8 mouse cellular contexts compared by ENCODE assay signal in genomic region chr7:29305263-29305988, GRCm38 (mm10). TPM values are rescaled to one million over a fixed set of nuclear protein-coding genes. Genes with fewer than 3 reads are reported as not detected.
DNase-seq lines count a peak whose midpoint lies in the region; ATAC-seq and TF ChIP-seq lines count a peak whose summit lies in the region.

No protein-coding gene starts in this region.

- TF ChIP-seq RAD21 in MEL (IDR thresholded peaks at IDR 0.05; ENCODE audit: low read depth, low read length): no peak

- intact Hi-C loops in heart, postnatal 10 days (cut with DNase I): no loop called here

- no peak for TF ChIP-seq EP300 in MEL (IDR thresholded peaks at IDR 0.05; ENCODE audit: low read depth in 1 of 2, low read length in 2 of 2)
- no peak for TF ChIP-seq EP300 in liver, postnatal 0 days (IDR thresholded peaks at IDR 0.05; ENCODE audit: low read depth)

- no peak for DNase-seq in heart, postnatal 10 days
- DNase-seq in MEL (ENCODE audit: low read depth, low spot score): no peak
- no peak for DNase-seq in liver, postnatal 0 days
- no peak for DNase-seq in frontal cortex, postnatal 14 days (ENCODE audit: low spot score in 2 of 2)
- DNase-seq in layer of hippocampus, adult 11-12 months (ENCODE audit: low spot score): no peak
- no peak for DNase-seq in spleen, postnatal 10 days (ENCODE audit: low spot score in 2 of 2)

- peaks cover 42% of the 10 kb centered on the region for H3K4me1 ChIP-seq in heart, embryonic 13.5 days
- H3K4me1 ChIP-seq in MEL (ENCODE audit: control insufficient read depth in 1 of 2, insufficient read depth in 2 of 2, low read length in 2 of 2): peaks cover 8 to 11% of the 10 kb centered on the region in 2 experiments
- peaks cover 43% of the 10 kb centered on the region for H3K4me1 ChIP-seq in forebrain, embryonic 16.5 days (replicated peaks; ENCODE audit: control insufficient read depth, insufficient read depth, low read length)
- peaks cover 36% of the 10 kb centered on the region for H3K4me1 ChIP-seq in liver, postnatal 0 days (ENCODE audit: insufficient read depth)

- no peak for TF ChIP-seq CTCF in MEL (IDR thresholded peaks at IDR 0.05 in 2 of 3, conservative IDR thresholded peaks at IDR 0.05 in 1 of 3; ENCODE audit: control insufficient read depth in 1 of 3, insufficient read depth in 1 of 3, low read depth in 2 of 3, low read length in 3 of 3, poor library complexity in 1 of 3, severe bottlenecking in 1 of 3)
- no peak for TF ChIP-seq CTCF in liver, postnatal 0 days (IDR thresholded peaks at IDR 0.05; ENCODE audit: low read depth)

- WGBS in heart, embryonic 13.5 days: 26% methylated on average over 9 of the region's 9 CpGs
- 12% methylated on average over 9 of the region's 9 CpGs for WGBS in forebrain, embryonic 16.5 days
- WGBS in liver, postnatal 0 days (ENCODE audit: insufficient replicate concordance): 42% methylated on average over 9 of the region's 9 CpGs

- ATAC-seq in heart, embryonic 13.5 days (ENCODE audit: extremely low read depth, insufficient number of reproducible peaks, low FRiP score, low TSS enrichment): no peak
- no peak for ATAC-seq in forebrain, embryonic 16.5 days
- no peak for ATAC-seq in liver, postnatal 0 days

- peak overlapping the region; percentile 62 for H3K4me3 ChIP-seq in heart, embryonic 13.5 days
- H3K4me3 ChIP-seq in MEL (ENCODE audit: control insufficient read depth in 1 of 2, insufficient read depth in 1 of 2, low read depth in 2 of 2, low read length in 2 of 2): no peak overlapping the region
- H3K4me3 ChIP-seq in forebrain, embryonic 16.5 days (replicated peaks; ENCODE audit: low read length): peak overlapping the region; percentile 81
- no peak overlapping the region; the same call in 1 of the 2 replicates for H3K4me3 ChIP-seq in liver, postnatal 0 days (ENCODE audit: low read depth, low read length)

- no peak overlapping the region for H3K27ac ChIP-seq in heart, embryonic 13.5 days (replicated peaks)
- H3K27ac ChIP-seq in MEL (ENCODE audit: control insufficient read depth, low read depth, low read length): no peak overlapping the region
- peak overlapping the region; percentile 85 for H3K27ac ChIP-seq in forebrain, embryonic 16.5 days (ENCODE audit: low read length)
- H3K27ac ChIP-seq in liver, postnatal 0 days (ENCODE audit: low read depth): no peak overlapping the region

- H3K79me2 ChIP-seq in MEL (ENCODE audit: control insufficient read depth, insufficient read depth, low read length, poor library complexity): no peaks in the 10 kb centered on the region; the same call in none of the 2 replicates

- H3K36me3 ChIP-seq in heart, embryonic 13.5 days: no peaks in the 10 kb centered on the region
- H3K36me3 ChIP-seq in MEL (ENCODE audit: control insufficient read depth in 1 of 2, insufficient read depth in 2 of 2, low read length in 2 of 2): peaks cover 0 to 8% of the 10 kb centered on the region in 2 experiments; a peak in 2 of 4 replicates
- H3K36me3 ChIP-seq in forebrain, embryonic 16.5 days (ENCODE audit: control insufficient read depth, insufficient read depth): no peaks in the 10 kb centered on the region
- no peaks in the 10 kb centered on the region for H3K36me3 ChIP-seq in liver, postnatal 0 days (replicated peaks; ENCODE audit: insufficient read depth, low read length)

- no peak for TF ChIP-seq POLR2A in MEL (IDR thresholded peaks at IDR 0.05; ENCODE audit: control insufficient read depth in 1 of 2, insufficient read depth in 1 of 2, low read depth in 1 of 2, low read length in 2 of 2, poor library complexity in 1 of 2)

- peaks cover 82% of the 10 kb centered on the region for H3K27me3 ChIP-seq in heart, embryonic 13.5 days (replicated peaks)
- no peaks in the 10 kb centered on the region for H3K27me3 ChIP-seq in MEL (ENCODE audit: control insufficient read depth in 1 of 2, insufficient read depth in 2 of 2, low read length in 2 of 2)
- H3K27me3 ChIP-seq in forebrain, embryonic 16.5 days (replicated peaks; ENCODE audit: control insufficient read depth, insufficient read depth, low read length): no peaks in the 10 kb centered on the region
- peaks cover 52% of the 10 kb centered on the region for H3K27me3 ChIP-seq in liver, postnatal 0 days (ENCODE audit: insufficient read depth, low read length)

- H3K9ac ChIP-seq in heart, embryonic 13.5 days: peak overlapping the region; percentile 78
- peak overlapping the region; percentile 30 for H3K9ac ChIP-seq in MEL (ENCODE audit: control insufficient read depth, low read depth, low read length, poor library complexity, severe bottlenecking)
- peak overlapping the region; percentile 85 for H3K9ac ChIP-seq in forebrain, embryonic 16.5 days (replicated peaks; ENCODE audit: low read depth, low read length)
- no peak overlapping the region for H3K9ac ChIP-seq in liver, postnatal 0 days (replicated peaks)

- H3K4me2 ChIP-seq in heart, embryonic 13.5 days: peak overlapping the region; percentile 96
- H3K4me2 ChIP-seq in forebrain, embryonic 16.5 days (ENCODE audit: low read length): peak overlapping the region; percentile 97
- H3K4me2 ChIP-seq in liver, postnatal 0 days (ENCODE audit: low read depth, low read length): peak overlapping the region; percentile 70; the same call in 1 of the 2 replicates

- H3K9me3 ChIP-seq in heart, embryonic 13.5 days: no peaks in the 10 kb centered on the region
- no peaks in the 10 kb centered on the region for H3K9me3 ChIP-seq in MEL (replicated peaks; ENCODE audit: insufficient read depth, low read length)
- H3K9me3 ChIP-seq in forebrain, embryonic 16.5 days (ENCODE audit: control insufficient read depth, low read length): no peaks in the 10 kb centered on the region
- H3K9me3 ChIP-seq in liver, postnatal 0 days (ENCODE audit: low read length): no peaks in the 10 kb centered on the region

TF ChIP-seq in MEL, 35 proteins besides CTCF, POLR2A, EP300 and RAD21 (continues in another document):
- TF ChIP-seq MYC (IDR thresholded peaks at IDR 0.05; ENCODE audit: low read depth, low read length): no peak
- TF ChIP-seq SMC3 (IDR thresholded peaks at IDR 0.05; ENCODE audit: low read depth, low read length): no peak
- TF ChIP-seq SIN3A (IDR thresholded peaks at IDR 0.05; ENCODE audit: low read length): no peak
- TF ChIP-seq ETS1 (IDR thresholded peaks at IDR 0.05; ENCODE audit: low read depth, low read length): no peak
- TF ChIP-seq RCOR1 (IDR thresholded peaks at IDR 0.05; ENCODE audit: low read depth, low read length): no peak
- no peak for TF ChIP-seq ZMIZ1 (IDR thresholded peaks at IDR 0.05; ENCODE audit: low read depth, low read length)
- TF ChIP-seq KAT2A (conservative IDR thresholded peaks at IDR 0.05; ENCODE audit: low read depth, low read length): no peak
- no peak for TF ChIP-seq NELFE (IDR thresholded peaks at IDR 0.05; ENCODE audit: low read depth, low read length)
- no peak for TF ChIP-seq ZNF384 (IDR thresholded peaks at IDR 0.05; ENCODE audit: low read depth, low read length)
- TF ChIP-seq HCFC1 (IDR thresholded peaks at IDR 0.05; ENCODE audit: low read depth, low read length): no peak
- TF ChIP-seq ZC3H11A (IDR thresholded peaks at IDR 0.05; ENCODE audit: low read depth, low read length): no peak
- no peak for TF ChIP-seq NRF1 (IDR thresholded peaks at IDR 0.05; ENCODE audit: insufficient read depth, low read depth, low read length, poor library complexity, severe bottlenecking)
- no peak for TF ChIP-seq ZKSCAN1 (IDR thresholded peaks at IDR 0.05; ENCODE audit: low read depth, low read length)
- no peak for TF ChIP-seq POLR2AphosphoS5 (IDR thresholded peaks at IDR 0.05; ENCODE audit: borderline replicate concordance, low read depth, low read length)
- no peak for TF ChIP-seq USF1 (IDR thresholded peaks at IDR 0.05; ENCODE audit: low read depth, low read length)
- no peak for TF ChIP-seq CHD1 (IDR thresholded peaks at IDR 0.05; ENCODE audit: low read depth, low read length)

RNA-seq across cellular contexts. Expression of gene Dpf1, which starts 1.7 kb away (rescaled TPM):
- polyA plus RNA-seq in heart, embryonic 13.5 days (2015; fragmentation: Nextera tagmentation; extraction: Ambion mirVana): 2.0 and 3.7 TPM in 2 replicates
- 1 to 10 TPM in 1 of 2 experiments, under 1 TPM in 1; 0.45 to 2.1 TPM for total RNA-seq in heart, postnatal 10 days (2021)
- total RNA-seq in MEL (2012; rRNA removed): 8.4 and 10.2 TPM in 2 replicates
- 10 to 100 TPM in 1 of 2 experiments, not detected in 1; 17.3 TPM for polyA plus RNA-seq in MEL (2012; ENCODE audit: insufficient read depth in 1 of 2, insufficient read length in 2 of 2, low read depth in 1 of 2, low replicate concordance in 2 of 2, missing spikeins in 1 of 2)
- 259 and 270 TPM in 2 replicates for polyA plus RNA-seq in forebrain, embryonic 16.5 days (2015; fragmentation: Nextera tagmentation; extraction: Ambion mirVana)
- 0.63 and 0.69 TPM in 2 replicates for polyA plus RNA-seq in liver, postnatal 0 days (2015; fragmentation: Nextera tagmentation; extraction: Ambion mirVana)

RNA-seq across cellular contexts. Expression of gene Ppp1r14a, which starts 16.3 kb away (rescaled TPM):
- 13.3 and 14.9 TPM in 2 replicates for polyA plus RNA-seq in heart, embryonic 13.5 days (2015; fragmentation: Nextera tagmentation; extraction: Ambion mirVana)
- total RNA-seq in heart, postnatal 10 days (2021): 10 to 100 TPM; 21.2 to 27.8 TPM
- total RNA-seq in MEL (2012; rRNA removed): 3.8 and 3.9 TPM in 2 replicates
- 1 to 10 TPM in 1 of 2 experiments, not detected in 1; 7.1 TPM for polyA plus RNA-seq in MEL (2012; ENCODE audit: insufficient read depth in 1 of 2, insufficient read length in 2 of 2, low read depth in 1 of 2, low replicate concordance in 2 of 2, missing spikeins in 1 of 2)
- 4.3 and 6.1 TPM in 2 replicates for polyA plus RNA-seq in forebrain, embryonic 16.5 days (2015; fragmentation: Nextera tagmentation; extraction: Ambion mirVana)
- polyA plus RNA-seq in liver, postnatal 0 days (2015; fragmentation: Nextera tagmentation; extraction: Ambion mirVana): 5.5 and 5.8 TPM in 2 replicates

RNA-seq across cellular contexts. Expression of gene Spint2, which starts 23.7 kb away (rescaled TPM):
- polyA plus RNA-seq in heart, embryonic 13.5 days (2015; fragmentation: Nextera tagmentation; extraction: Ambion mirVana): 111 and 116 TPM in 2 replicates
- total RNA-seq in heart, postnatal 10 days (2021): 10 to 100 TPM; 53.3 to 62.7 TPM
- 71.9 and 78.1 TPM in 2 replicates for total RNA-seq in MEL (2012; rRNA removed)
- polyA plus RNA-seq in MEL (2012; ENCODE audit: insufficient read depth in 1 of 2, insufficient read length in 2 of 2, low read depth in 1 of 2, low replicate concordance in 2 of 2, missing spikeins in 1 of 2): 100 to 1,000 TPM in 1 of 2 experiments, not detected in 1; 131 TPM
- polyA plus RNA-seq in forebrain, embryonic 16.5 days (2015; fragmentation: Nextera tagmentation; extraction: Ambion mirVana): 39.9 and 50.9 TPM in 2 replicates
- 84.8 and 94.7 TPM in 2 replicates for polyA plus RNA-seq in liver, postnatal 0 days (2015; fragmentation: Nextera tagmentation; extraction: Ambion mirVana)

RNA-seq across cellular contexts. Expression of gene 2200002D01Rik, which starts 57.2 kb away (rescaled TPM):
- polyA plus RNA-seq in heart, embryonic 13.5 days (2015; fragmentation: Nextera tagmentation; extraction: Ambion mirVana): 5.7 and 7.3 TPM in 2 replicates
- total RNA-seq in heart, postnatal 10 days (2021): 1 to 10 TPM; 2.6 to 3.5 TPM
- 3.8 and 5.4 TPM in 2 replicates for total RNA-seq in MEL (2012; rRNA removed)
- under 1 TPM in 1 of 2 experiments, not detected in 1; 0.85 TPM for polyA plus RNA-seq in MEL (2012; ENCODE audit: insufficient read depth in 1 of 2, insufficient read length in 2 of 2, low read depth in 1 of 2, low replicate concordance in 2 of 2, missing spikeins in 1 of 2)
- polyA plus RNA-seq in forebrain, embryonic 16.5 days (2015; fragmentation: Nextera tagmentation; extraction: Ambion mirVana): 0.65 and 1.5 TPM in 2 replicates
- polyA plus RNA-seq in liver, postnatal 0 days (2015; fragmentation: Nextera tagmentation; extraction: Ambion mirVana): 1.9 and 3.3 TPM in 2 replicates

Comparison
In these comparisons a context has a peak if more than half of its experiments do, and no peak if none do; other contexts are left out.
1. H3K4me3 ChIP-seq: peak in heart, embryonic 13.5 days (single experiment) and forebrain, embryonic 16.5 days (single experiment); none in MEL (0 of 2) and liver, postnatal 0 days (single experiment).
2. RNA of gene Dpf1, which starts 1.7 kb away (polyA plus RNA-seq): 259 to 270 TPM in forebrain, embryonic 16.5 days; 17.3 TPM in MEL, 2.0 to 3.7 TPM in heart, embryonic 13.5 days and 0.63 to 0.69 TPM in liver, postnatal 0 days; every median in the first group is over 10 times any median in the second.
3. Peak in every context shown above with its lines, with median percentiles within 50 percentile points of each other: H3K4me2 ChIP-seq.